Mouse (Mus musculus): ENCODE measurements at regions not wholly inside any gene's neighbourhood (a gene's known extent, or its start where the extent isn't known, plus 50 kb on each side); places are given as distances from the start of the nearest gene placed in this dataset.
"Not testable (repeated sequence)": the region's sequence is repeated elsewhere in the genome, so short reads cannot be mapped to it uniquely, and the experiment has no call there.

DNA sequence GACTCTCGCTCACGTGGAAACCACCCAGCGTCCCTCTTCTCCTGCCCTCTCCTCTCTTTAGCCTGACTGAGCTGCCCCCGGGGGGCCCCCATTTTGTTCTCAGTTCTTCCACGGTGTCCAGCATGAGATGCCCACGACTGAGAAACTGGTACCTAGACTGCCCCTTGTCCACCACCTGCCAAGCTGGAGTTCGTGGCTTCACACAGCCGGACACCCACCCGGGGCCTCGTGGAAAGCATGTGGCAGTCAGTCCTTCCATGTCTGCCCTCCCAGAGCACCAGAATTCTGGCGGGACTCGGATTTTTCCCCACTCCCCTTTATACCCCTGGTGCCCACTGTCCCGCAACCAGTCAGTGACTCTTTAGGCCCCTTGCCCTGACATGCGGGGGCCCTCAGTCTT lies 86.9 kb upstream of the Lemd2 start:
- DNase-seq (ENCODE audit: extremely low spot score in 1 of 2, low spot score in 1 of 2): peak in 1 of 2 experiments; percentile 2

DNA sequence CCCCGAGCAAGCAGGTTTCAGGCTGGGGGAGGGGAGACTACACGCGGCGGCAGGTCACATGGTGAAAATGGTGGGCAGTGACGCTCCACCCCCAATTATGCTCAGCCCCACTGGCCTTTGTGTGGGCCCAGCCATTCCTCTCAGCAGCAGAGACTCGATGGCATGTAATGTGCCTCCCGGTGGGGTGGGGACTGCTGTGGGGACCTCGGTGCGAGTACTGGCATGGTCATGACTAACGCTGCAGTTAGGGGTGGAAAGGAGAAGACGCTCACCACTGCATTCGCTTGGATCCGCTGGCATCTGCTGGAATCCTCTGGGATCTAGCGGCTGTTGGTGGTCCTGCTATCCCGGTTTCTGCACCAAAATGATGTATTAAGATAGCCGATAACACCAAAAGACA lies 86.0 kb upstream of the Lemd2 start:
- peak in 1 of 2 experiments; percentile 1 for DNase-seq (ENCODE audit: extremely low spot score in 1 of 2, low spot score in 1 of 2)

DNA sequence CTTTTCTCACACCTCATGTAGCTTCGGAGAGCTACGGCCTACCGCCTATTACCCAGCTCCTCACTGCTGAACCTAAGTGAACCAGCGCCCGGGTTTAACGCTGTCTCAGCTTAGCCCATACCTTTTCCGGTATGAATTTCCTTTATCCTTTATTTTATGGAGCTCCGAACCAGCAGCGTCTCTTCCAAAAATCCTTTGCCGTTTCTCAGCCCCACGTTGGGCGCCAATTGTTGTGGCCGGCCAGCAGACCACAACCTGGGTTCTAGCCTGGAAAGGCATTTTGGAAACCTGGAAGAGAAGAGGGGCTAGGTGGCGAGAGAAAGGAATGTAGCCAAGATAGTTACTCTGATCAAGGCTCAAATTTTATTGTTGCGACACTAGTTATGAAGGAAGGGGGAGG lies 85.5 kb upstream of the Lemd2 start:
- DNase-seq (ENCODE audit: extremely low spot score in 1 of 2, low spot score in 1 of 2): not testable (repeated sequence)

DNA sequence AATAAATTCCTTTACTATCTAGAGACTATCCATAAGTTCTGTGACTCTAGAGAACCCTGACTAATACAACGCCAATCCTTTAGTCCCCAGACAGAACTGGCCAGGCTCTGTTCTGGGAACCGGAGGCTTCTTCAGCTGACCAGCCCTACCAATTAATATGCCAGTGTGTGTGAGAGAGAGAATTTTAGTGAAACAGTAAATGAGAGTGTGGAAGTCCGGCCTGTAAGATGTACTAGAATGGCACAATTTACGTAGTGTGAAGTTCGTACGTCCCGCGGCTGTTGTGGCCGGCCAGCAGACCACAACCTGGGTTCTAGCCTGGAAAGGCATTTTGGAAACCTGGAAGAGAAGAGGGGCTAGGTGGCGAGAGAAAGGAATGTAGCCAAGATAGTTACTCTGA lies 83.7 kb upstream of the Lemd2 start:
- DNase-seq (ENCODE audit: extremely low spot score in 1 of 2, low spot score in 1 of 2): not testable (repeated sequence)

DNA sequence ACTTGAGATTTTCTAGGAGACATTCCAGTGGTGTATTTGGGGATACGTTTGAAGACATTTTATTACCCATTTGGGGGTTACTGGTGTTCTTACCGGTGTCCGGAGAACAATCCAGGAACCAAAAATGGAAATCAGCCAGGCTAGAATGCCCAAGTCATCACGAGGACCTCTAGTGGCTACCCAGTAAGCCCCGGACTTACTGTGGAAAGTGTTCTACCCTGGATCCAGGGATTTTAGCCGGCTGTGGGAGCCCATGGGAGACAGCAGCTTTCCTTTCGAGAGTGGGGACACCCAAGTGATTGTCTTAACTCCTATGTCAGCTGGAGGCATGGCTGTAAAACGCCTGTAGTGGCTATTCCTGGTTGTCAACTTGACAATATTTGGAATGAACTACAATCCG lies 77.0 kb upstream of the Lemd2 start:
- DNase-seq (ENCODE audit: extremely low spot score in 1 of 2, low spot score in 1 of 2): no peak

DNA sequence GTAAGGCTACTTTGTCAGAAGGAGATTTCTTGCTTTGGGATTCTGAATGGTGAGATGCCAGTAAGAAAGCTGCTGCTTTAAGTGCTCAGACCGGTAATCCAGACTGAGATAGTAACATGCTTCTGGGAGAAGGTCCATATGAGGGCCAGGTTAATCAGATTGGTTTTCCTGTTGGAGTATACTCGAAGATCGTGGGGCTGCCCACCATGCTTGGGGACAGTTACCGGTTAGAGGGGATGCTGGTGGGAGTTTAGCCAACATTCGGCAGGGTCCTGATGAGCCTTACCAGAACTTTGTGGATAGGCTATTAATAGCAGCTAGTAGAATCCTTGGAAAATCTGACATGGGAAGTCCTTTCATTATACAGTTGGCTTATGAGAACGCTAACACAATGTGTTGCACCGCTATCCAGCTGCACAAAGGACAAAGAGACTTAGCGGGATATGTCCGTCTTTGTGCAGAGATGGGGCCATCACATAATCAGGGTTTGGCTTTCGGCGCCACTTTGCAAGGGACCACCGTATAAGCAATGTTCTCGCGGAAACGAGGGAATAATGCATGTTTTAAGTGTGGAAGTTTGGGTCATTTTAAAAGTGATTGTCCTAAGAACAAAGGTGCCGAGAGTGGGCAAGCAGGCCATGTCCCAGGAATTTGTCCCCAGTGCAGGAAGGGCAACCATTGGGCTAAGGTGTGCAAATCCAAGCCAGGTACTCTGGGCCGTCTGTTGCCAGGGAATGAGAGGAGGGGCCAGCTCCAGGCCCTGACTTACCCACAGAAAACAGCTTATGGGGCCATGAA lies 75.4 kb upstream of the Lemd2 start:
- DNase-seq (ENCODE audit: extremely low spot score in 1 of 2, low spot score in 1 of 2): not testable (repeated sequence)

DNA sequence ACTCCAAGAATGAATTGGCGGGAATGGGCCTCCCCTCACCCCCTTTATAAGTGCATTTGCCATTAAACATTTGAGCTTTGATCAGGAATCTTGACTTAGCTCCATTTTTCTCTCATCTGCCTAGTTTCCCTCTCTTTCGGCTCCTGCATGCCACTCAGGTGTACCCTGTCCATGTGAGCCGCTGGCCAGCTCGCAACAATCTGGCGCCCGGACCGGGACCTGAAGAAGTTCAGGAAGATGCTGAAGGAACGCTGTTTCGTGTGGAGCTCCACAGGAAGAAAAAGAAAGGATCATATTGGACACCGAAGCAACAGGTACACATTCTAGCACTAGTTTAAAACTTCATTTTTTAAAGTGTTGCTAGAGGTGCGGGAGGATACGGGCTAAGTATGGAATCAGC lies 73.5 kb upstream of the Lemd2 start:
- not testable (repeated sequence) for DNase-seq (ENCODE audit: extremely low spot score in 1 of 2, low spot score in 1 of 2)

DNA sequence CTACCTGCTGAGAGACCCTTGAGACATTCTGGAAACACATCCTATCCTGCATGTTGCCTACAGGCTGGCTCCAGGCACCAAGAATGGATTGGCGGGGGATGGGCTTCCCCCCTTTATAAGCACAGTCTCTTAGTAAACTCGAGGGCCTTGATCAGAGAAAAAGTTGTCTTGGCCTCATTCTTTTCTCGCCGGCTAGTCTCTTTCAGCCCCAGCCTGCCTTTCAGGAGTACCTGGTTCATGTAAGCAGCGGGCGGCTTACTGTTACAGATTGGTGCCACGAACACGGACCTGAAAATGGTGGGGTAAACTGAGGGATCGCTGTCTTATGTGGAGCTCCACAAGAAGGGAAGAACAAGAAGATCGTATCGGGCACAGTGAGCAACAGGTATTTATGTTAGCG lies 67.5 kb upstream of the Lemd2 start:
- DNase-seq (ENCODE audit: extremely low spot score in 1 of 2, low spot score in 1 of 2): not testable (repeated sequence)

DNA sequence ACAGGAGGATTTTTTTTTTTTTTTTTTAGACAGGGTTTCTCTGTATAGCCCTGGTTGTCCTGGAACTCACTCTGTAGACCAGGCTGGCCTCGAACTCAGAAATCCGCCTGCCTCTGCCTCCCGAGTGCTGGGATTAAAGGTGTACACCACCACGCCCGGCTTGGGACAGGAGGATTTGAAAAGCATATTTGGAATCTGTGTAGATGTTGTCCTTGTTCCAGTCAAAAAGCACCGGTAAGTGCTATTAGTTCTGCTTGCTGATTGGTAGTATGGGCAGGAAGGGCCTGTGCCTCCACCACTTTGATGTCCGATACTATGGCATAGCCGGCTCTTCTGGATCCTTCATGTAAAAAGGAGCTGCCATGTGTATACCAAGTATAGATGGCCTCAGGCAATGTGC lies 66.5 kb upstream of the Lemd2 start:
- not testable (repeated sequence) for DNase-seq (ENCODE audit: extremely low spot score in 1 of 2, low spot score in 1 of 2)

DNA sequence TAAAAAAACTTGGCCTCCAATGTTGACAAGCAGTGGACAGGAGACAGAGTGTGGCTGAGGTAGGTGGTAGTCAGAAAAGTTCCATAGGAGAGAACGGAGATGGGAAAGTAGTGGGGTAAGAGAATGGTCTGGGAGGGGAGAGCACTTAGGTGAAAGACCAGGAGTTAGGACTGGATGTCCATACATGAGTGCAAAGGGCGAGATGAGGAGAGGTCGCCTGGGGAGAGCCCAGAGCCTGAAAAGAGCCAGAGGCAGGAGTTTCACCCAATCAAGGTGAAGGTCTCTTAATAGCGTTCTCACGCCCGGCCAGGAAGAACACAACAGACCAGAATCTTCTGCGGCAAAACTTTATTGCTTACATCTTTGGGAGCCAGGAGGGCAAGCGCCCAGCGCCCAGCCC lies 60.3 kb upstream of the Lemd2 start:
- DNase-seq (ENCODE audit: extremely low spot score in 1 of 2, low spot score in 1 of 2): not testable (repeated sequence)

DNA sequence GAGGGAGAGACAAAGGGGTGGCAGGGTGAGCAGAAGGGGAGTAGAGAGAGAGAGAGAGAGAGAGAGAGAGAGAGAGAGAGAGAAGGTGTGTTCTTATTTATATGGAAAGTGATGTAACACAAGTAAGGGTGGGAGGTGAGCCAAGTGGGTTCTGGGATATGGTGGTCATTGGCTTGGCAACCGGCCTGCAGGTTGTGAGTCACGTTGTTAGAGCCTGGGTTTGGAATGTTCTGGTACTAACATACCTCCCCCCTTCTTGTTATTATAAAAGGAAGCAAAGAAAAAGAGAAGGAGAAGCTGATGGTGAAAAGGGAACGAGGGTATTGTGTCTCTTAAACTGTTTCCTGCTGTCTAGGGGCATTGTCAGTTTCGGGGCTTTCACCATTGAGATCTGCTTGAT lies 58.3 kb upstream of the Lemd2 start:
- no peak for DNase-seq (ENCODE audit: extremely low spot score in 1 of 2, low spot score in 1 of 2)

DNA sequence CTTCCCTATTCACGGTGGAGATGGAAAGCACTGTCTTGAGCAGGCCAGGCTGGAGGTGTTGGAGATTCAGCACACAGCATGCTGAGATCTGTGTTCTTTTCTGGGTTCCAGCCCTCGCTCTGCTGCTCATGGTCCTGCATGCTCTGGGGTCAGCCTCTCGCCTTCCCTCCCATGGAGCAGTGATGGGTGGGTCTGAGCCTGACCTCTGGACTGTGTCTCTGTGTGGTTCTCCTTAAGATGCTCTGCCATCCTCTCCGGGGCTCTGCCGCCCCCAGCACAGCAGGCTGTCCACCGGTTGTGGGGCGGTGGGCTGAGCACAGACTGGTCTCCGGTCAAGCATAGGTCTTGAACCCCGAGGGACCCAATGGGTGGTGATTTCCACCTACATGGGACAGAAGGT lies 57.7 kb upstream of the Lemd2 start:
- no peak for DNase-seq (ENCODE audit: extremely low spot score in 1 of 2, low spot score in 1 of 2)

DNA sequence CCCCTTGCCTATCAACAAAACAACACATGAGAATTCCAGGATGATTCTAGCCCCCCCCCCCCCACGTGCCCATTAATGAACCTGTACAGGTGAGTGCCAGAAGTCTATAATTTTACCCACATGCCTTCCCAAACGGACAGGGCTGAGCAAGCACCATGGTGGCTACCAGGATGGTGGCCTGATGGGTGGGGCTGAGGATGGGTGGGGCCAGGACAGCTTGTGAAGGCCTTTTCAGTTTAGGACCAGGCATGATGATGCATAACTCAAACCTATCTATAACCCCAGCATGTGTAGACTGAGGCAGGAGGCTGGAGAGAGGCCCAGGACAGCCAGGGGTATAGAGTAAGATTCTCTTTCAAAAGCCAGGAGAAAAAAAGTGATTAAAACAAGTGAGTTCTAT lies 57.0 kb upstream of the Lemd2 start:
- DNase-seq (ENCODE audit: extremely low spot score in 1 of 2, low spot score in 1 of 2): no peak

DNA sequence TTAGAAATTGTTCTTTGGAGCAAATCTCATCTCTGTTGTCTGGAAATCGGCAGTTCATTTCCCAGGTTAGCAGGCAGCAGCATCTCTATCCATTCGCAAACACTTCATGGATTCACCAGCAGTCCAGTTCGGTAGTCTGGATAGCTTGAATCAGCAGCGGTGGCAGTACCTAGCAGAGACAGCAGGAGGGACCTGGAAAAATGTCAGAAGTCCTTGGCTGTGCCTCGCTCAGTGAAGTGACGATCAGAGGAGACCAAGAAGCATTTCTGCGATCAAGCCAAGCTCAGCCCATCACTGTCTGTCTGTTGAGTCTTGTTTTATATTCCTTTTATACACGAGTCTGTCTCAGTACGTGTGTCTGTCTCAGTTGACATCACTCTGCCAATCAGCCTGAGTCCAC lies 55.8 kb upstream of the Lemd2 start:
- DNase-seq (ENCODE audit: extremely low spot score in 1 of 2, low spot score in 1 of 2): no peak

DNA sequence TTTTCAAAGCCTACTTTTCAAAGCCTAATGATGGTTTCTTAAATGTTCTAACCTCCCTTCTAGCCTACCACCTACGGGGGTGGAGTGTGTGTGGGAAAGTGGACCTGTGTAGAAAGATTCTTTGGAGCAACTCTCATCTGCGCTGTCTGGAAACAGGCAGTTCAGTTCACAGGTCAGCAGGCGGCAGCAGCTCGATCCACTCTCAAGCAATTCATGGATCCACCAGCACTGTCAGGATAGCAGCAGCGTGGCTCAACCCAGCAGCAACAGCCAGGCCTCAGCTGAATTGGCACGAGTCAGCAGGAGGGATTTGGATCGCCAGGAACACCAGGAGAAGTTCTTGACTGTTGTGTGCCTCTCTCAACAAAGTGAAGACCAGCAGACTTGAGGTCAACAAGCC lies 53.1 kb upstream of the Lemd2 start:
- no peak for DNase-seq (ENCODE audit: extremely low spot score in 1 of 2, low spot score in 1 of 2)

DNA sequence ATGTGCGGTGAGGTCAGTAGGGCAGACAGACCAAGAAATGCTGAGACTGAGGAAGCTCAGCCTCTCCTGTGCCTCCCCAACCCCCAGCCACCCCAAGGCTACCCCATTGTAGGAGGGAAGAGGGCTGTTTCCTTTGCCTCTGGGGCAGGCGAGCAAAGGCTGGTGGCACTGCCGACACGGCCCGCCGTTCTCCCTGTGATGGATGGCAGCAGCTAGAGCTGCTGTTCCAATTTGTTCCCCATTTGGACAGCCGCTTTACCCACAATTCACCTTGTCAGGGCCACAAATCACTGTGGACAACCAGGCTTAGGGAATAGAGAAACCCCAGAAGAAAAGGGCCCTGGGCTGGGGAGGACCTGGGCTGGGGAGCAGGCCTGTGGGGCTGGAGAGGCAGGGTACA lies 51.5 kb upstream of the Lemd2 start:
- DNase-seq (ENCODE audit: extremely low spot score in 1 of 2, low spot score in 1 of 2): no peak

Small RNA genes in the stretch of these regions (microRNA-seq; reads per million reads assigned to microRNA genes)
- gene Mir7214: 0 reads per million in 2 experiments
- gene Mir7216: 0 reads per million in 2 experiments
- 0 reads per million in 2 experiments for gene Mir7217
- 0 reads per million in 2 experiments for gene Mir7218

Data from layer of hippocampus, postnatal 25 days (tissue).